Mouse (Mus musculus) left cerebral cortex, postnatal 4 days (tissue): ENCODE measurements around the gene Ttll11. TPM values are rescaled to one million over a fixed set of nuclear protein-coding genes. Genes with fewer than 3 reads are reported as not detected.

Experiments
- DNase-seq: peaks from one replicate; pipeline ENCODE4 v3.0.0-alpha.2; 2022
- intact Hi-C: fragments of 180-260 bp; cut with DNase I; formaldehyde crosslinking; loops from one replicate; pipeline ENCODE4 v1.15.1; 2025
- total RNA-seq, 2 experiments: library from RNA; stranded (reverse); gene quantifications; 2 replicates each; pipeline ENCODE4 v1.2.3; 2021

The Ttll11 gene
- total RNA-seq = 1 to 10 TPM; 8.7 to 9.6 TPM

GRCm38 (mm10) chr2:35979644-35980021 lies at the start of gene Ttll11:
Ttll11 (minus strand) TSS chr2:35979913.
- DNase-seq = peak; percentile 95
- intact Hi-C loops = no loop called here

GRCm38 (mm10) chr2:36023291-36023690 lies 43.6 kb upstream of the Ttll11 start:
- intact Hi-C loops = no loop called here
- DNase-seq = no peak

- intact Hi-C loops = no loop called here
- DNase-seq = peak; percentile 90
Measured at GRCm38 (mm10) chr2:36021385-36022159, 41.9 kb upstream of the Ttll11 start.

GRCm38 (mm10) chr2:36013010-36013409 lies 33.3 kb upstream of the Ttll11 start:
- no peak for DNase-seq
- intact Hi-C loops = no loop called here

GRCm38 (mm10) chr2:36011331-36011825 lies 31.7 kb upstream of the Ttll11 start:
- intact Hi-C loops = no loop called here
- peak; percentile 38 for DNase-seq

- DNase-seq = no peak
- intact Hi-C loops = no loop called here
Measured at GRCm38 (mm10) chr2:36010579-36010978, 30.9 kb upstream of the Ttll11 start.

- intact Hi-C loops = loop anchor here (5.0 to 10.0 kb wide), 2 partner anchors 203 to 1325 kb away; no protein-coding TSS in a partner anchor
- DNase-seq = peak; percentile 84
Measured at GRCm38 (mm10) chr2:36009386-36009785, 29.7 kb upstream of the Ttll11 start.

- intact Hi-C loops = loop anchor here (5.0 to 10.0 kb wide), 2 partner anchors 204 to 1327 kb away; no protein-coding TSS in a partner anchor
- peak; percentile 38 for DNase-seq
Measured at GRCm38 (mm10) chr2:36008071-36008470, 28.4 kb upstream of the Ttll11 start.

GRCm38 (mm10) chr2:36002188-36002587 lies 22.5 kb upstream of the Ttll11 start:
- DNase-seq = no peak
- intact Hi-C loops = loop anchor here (10.0 kb wide), 1 partner anchor 1333 kb away; no protein-coding TSS in a partner anchor

- intact Hi-C loops = loop anchor here (10.0 kb wide), 1 partner anchor 1334 kb away; no protein-coding TSS in a partner anchor
Measured at GRCm38 (mm10) chr2:36000390-36000789, 20.7 kb upstream of the Ttll11 start.

GRCm38 (mm10) chr2:35999212-35999611 lies 19.5 kb upstream of the Ttll11 start:
- intact Hi-C loops = no loop called here
- DNase-seq = no peak

More at GRCm38 (mm10) chr2:36000390-36000789, 20.7 kb upstream of the Ttll11 start:
- DNase-seq = no peak

- DNase-seq = no peak
- intact Hi-C loops = no loop called here
Measured at GRCm38 (mm10) chr2:35998416-35998815, 18.7 kb upstream of the Ttll11 start.

- no peak for DNase-seq
- intact Hi-C loops = no loop called here
Measured at GRCm38 (mm10) chr2:35996753-35997152, 17.0 kb upstream of the Ttll11 start.

- intact Hi-C loops = no loop called here
- no peak for DNase-seq
Measured at GRCm38 (mm10) chr2:35994303-35994702, 14.6 kb upstream of the Ttll11 start.

GRCm38 (mm10) chr2:35993481-35993880 lies 13.8 kb upstream of the Ttll11 start:
- intact Hi-C loops = no loop called here
- no peak for DNase-seq

- no peak for DNase-seq
- intact Hi-C loops = no loop called here
Measured at GRCm38 (mm10) chr2:35992259-35992658, 12.5 kb upstream of the Ttll11 start.

GRCm38 (mm10) chr2:35983869-35984268 lies 4.2 kb upstream of the Ttll11 start:
- DNase-seq = peak; percentile 62
- intact Hi-C loops = no loop called here

GRCm38 (mm10) chr2:35981872-35982271 lies 2.2 kb upstream of the Ttll11 start:
- DNase-seq = no peak
- intact Hi-C loops = no loop called here

- DNase-seq = peak; percentile 53
Measured at GRCm38 (mm10) chr2:35978941-35979643, 621 bp downstream of the Ttll11 start.

GRCm38 (mm10) chr2:35978276-35978933 lies 1.3 kb downstream of the Ttll11 start:
- intact Hi-C loops = no loop called here
- no peak for DNase-seq

More at GRCm38 (mm10) chr2:35978941-35979643, 621 bp downstream of the Ttll11 start:
- intact Hi-C loops = no loop called here

GRCm38 (mm10) chr2:35977749-35978148 lies 2.0 kb downstream of the Ttll11 start:
- intact Hi-C loops = no loop called here

More at GRCm38 (mm10) chr2:35977749-35978148, 2.0 kb downstream of the Ttll11 start:
- no peak for DNase-seq
